Mouse (Mus musculus): ENCODE measurements around the gene Tln1. TPM values are rescaled to one million over a fixed set of nuclear protein-coding genes. Genes with fewer than 3 reads are reported as not detected.
"Not testable (repeated sequence)": the region's sequence is repeated elsewhere in the genome, so short reads cannot be mapped to it uniquely, and the experiment has no call there.

Tln1 gene
- polyA plus RNA-seq, 1 experiment from 2014 or later = 64.9 TPM

DNA sequence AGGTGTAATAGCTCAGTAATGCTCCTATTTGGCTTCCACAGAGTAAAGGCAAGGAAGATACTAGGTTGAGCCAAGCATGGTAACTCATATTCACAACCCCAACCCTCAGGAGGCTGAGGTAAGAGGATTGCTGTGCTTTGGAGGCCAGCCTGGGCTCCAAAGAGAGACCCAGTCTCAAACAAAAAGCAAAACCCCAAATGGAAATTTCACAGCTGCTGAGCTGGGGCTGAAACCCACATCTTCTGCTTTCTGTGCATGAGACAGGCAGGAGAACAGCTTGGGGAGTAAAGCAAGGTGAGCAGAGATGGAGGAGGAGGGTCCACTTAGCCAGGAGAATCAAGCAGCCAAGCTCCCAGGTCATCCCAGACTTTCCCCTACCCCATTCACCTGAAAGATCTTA lies 8.6 kb downstream of the Tln1 start:
- no peak for ATAC-seq (replicated peaks; ENCODE audit: low FRiP score, low read depth)
- Histone ChIP-seq H3K9ac (ENCODE audit: low read depth, low read length) (no peak overlapping the region), H3K27me3 (ENCODE audit: insufficient read depth, low read length) (no peaks in the 10 kb centered on the region), H3K4me2 (ENCODE audit: low read length) (no peak overlapping the region), H3K9me3 (replicated peaks; ENCODE audit: low read length) (no peaks in the 10 kb centered on the region), H3K27ac (no peak overlapping the region), H3K4me1 (replicated peaks; ENCODE audit: insufficient read depth, low read length) (peaks cover 16% of the 10 kb centered on the region), H3K36me3 (ENCODE audit: insufficient read depth, low read length) (peaks cover 71% of the 10 kb centered on the region), H3K4me3 (replicated peaks; ENCODE audit: low read depth, low read length) (no peak overlapping the region)
- TF ChIP-seq CTCF (IDR thresholded peaks at IDR 0.05; ENCODE audit: low read depth) = no peak
- no peak for DNase-seq (ENCODE audit: low spot score)

DNA sequence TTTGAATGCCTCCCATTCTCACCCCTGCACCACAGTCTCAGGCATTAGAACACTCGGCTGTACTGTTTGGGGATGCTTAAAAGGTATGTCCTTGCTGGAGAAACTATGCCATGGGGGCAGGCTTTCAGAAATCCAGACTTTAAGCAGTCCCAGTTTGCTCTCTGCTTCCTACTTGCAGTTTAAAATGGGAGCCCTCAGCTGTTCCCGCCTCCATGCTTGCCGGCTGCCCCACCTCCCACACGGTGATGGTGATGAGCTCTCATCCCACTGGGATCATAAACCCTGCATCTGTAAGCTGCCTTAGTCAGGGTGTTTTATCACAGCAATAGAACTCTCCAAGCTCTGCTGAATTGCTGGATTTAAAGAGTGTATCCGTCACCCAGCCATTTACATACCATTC lies 10.1 kb downstream of the Tln1 start:
- DNase-seq (ENCODE audit: low spot score) = no peak
- H3K9me3 ChIP-seq (replicated peaks; ENCODE audit: low read length) = no peaks in the 10 kb centered on the region
- H3K36me3 ChIP-seq (ENCODE audit: insufficient read depth, low read length) = peaks cover 85% of the 10 kb centered on the region
- 64% methylated on average over 5 of the region's 5 CpGs for WGBS
- no peak for ATAC-seq (replicated peaks; ENCODE audit: low FRiP score, low read depth)
- peaks cover 1% of the 10 kb centered on the region; the same call in 1 of the 2 replicates for H3K4me1 ChIP-seq (replicated peaks; ENCODE audit: insufficient read depth, low read length)
- H3K27ac ChIP-seq = no peak overlapping the region
- H3K9ac ChIP-seq (ENCODE audit: low read depth, low read length) = no peak overlapping the region
- H3K4me2 ChIP-seq (ENCODE audit: low read length) = no peak overlapping the region
- no peak overlapping the region for H3K4me3 ChIP-seq (replicated peaks; ENCODE audit: low read depth, low read length)
- H3K27me3 ChIP-seq (ENCODE audit: insufficient read depth, low read length) = no peaks in the 10 kb centered on the region
- no peak for TF ChIP-seq CTCF (IDR thresholded peaks at IDR 0.05; ENCODE audit: low read depth)

DNA sequence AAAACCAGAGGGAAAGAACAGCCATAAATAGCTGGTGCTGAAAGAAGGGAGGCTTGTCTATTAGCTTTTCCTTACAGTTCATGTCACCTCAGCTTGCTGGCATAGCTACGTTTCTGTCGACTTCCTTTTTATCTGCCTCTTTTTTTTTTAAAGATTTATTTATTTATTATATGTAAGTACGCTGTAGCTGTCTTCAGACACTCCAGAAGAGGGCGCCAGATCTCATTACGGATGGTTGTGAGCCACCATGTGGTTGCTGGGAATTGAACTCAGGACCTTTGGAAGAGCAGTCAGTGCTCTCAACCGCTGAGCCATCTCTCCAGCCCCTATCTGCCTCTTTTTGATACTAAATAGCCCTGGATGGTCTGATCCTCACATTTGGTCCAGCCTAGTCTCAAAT lies 10.6 kb downstream of the Tln1 start:
- H3K27me3 ChIP-seq (ENCODE audit: insufficient read depth, low read length); H3K27ac ChIP-seq; DNase-seq (ENCODE audit: low spot score); H3K4me3 ChIP-seq (replicated peaks; ENCODE audit: low read depth, low read length); H3K9me3 ChIP-seq (replicated peaks; ENCODE audit: low read length); H3K4me1 ChIP-seq (replicated peaks; ENCODE audit: insufficient read depth, low read length); ATAC-seq (replicated peaks; ENCODE audit: low FRiP score, low read depth); H3K9ac ChIP-seq (ENCODE audit: low read depth, low read length); H3K4me2 ChIP-seq (ENCODE audit: low read length): not testable (repeated sequence)
- peak; percentile 37; the same call in 1 of the 2 replicates for TF ChIP-seq CTCF (IDR thresholded peaks at IDR 0.05; ENCODE audit: low read depth)
- WGBS = 87% methylated on average over 6 of the region's 6 CpGs
- peaks cover 91% of the 10 kb centered on the region for H3K36me3 ChIP-seq (ENCODE audit: insufficient read depth, low read length)

DNA sequence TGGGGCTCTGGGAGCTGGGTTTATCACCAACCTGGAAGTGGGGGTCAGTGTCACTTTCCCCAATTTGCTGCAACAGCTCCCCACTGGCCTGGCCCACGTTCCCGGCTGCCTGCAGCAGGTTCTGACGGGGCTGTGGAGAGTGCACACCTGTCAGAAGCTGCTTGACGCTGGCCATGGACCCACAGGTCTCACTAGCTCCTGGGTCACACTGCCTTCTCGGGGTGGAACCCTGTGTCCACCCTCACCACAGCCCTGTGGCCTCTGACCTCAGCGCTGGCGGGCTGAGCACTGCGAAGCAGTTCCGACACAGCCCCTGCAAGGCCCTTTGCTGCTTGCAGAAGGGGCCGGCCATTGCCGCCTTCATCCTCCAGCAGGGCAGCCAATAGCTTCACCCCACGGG lies 13.4 kb downstream of the Tln1 start:
- no peak for ATAC-seq (replicated peaks; ENCODE audit: low FRiP score, low read depth)

DNA sequence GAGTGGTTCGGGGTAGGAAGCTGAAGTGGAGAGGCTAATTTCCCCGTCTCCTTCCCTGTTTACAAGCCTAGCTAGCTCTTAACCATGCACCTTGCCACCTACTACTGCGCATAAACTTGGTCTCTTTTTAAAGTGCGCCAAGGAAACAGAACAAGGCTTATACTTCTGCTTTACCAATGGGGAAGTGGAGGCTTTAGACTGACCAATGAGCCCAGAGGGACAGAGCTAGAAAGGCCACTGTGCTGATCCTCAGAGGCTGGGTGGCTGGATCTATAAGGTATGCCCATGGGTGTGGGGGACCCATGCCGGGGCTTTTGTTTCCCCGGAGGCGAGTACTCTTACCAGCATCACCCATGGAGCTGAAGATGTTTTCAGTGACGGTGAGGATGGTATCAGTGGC lies 15.3 kb downstream of the Tln1 start:
- H3K27me3 ChIP-seq (ENCODE audit: insufficient read depth, low read length) = no peaks in the 10 kb centered on the region
- H3K9ac ChIP-seq (ENCODE audit: low read depth, low read length) = no peak overlapping the region
- H3K4me1 ChIP-seq (replicated peaks; ENCODE audit: insufficient read depth, low read length) = no peaks in the 10 kb centered on the region
- TF ChIP-seq CTCF (IDR thresholded peaks at IDR 0.05; ENCODE audit: low read depth) = no peak
- H3K4me2 ChIP-seq (ENCODE audit: low read length) = no peak overlapping the region
- WGBS = 96% methylated on average over 8 of the region's 8 CpGs
- H3K9me3 ChIP-seq (replicated peaks; ENCODE audit: low read length) = no peaks in the 10 kb centered on the region
- no peak for ATAC-seq (replicated peaks; ENCODE audit: low FRiP score, low read depth)
- H3K36me3 ChIP-seq (ENCODE audit: insufficient read depth, low read length) = peaks cover 93% of the 10 kb centered on the region
- DNase-seq (ENCODE audit: low spot score) = no peak
- no peak overlapping the region for H3K4me3 ChIP-seq (replicated peaks; ENCODE audit: low read depth, low read length)
- H3K27ac ChIP-seq = no peak overlapping the region

More for the DNA sequence above, 13.4 kb downstream of the Tln1 start:
- 87% methylated on average over 12 of the region's 12 CpGs for WGBS
- Histone ChIP-seq H3K27ac (no peak overlapping the region), H3K4me3 (replicated peaks; ENCODE audit: low read depth, low read length) (no peak overlapping the region), H3K4me1 (replicated peaks; ENCODE audit: insufficient read depth, low read length) (no peaks in the 10 kb centered on the region), H3K4me2 (ENCODE audit: low read length) (no peak overlapping the region), H3K36me3 (ENCODE audit: insufficient read depth, low read length) (peaks cover 93% of the 10 kb centered on the region), H3K27me3 (ENCODE audit: insufficient read depth, low read length) (no peaks in the 10 kb centered on the region), H3K9me3 (replicated peaks; ENCODE audit: low read length) (no peaks in the 10 kb centered on the region), H3K9ac (ENCODE audit: low read depth, low read length) (no peak overlapping the region)
- TF ChIP-seq CTCF (IDR thresholded peaks at IDR 0.05; ENCODE audit: low read depth) = no peak
- no peak for DNase-seq (ENCODE audit: low spot score)

DNA sequence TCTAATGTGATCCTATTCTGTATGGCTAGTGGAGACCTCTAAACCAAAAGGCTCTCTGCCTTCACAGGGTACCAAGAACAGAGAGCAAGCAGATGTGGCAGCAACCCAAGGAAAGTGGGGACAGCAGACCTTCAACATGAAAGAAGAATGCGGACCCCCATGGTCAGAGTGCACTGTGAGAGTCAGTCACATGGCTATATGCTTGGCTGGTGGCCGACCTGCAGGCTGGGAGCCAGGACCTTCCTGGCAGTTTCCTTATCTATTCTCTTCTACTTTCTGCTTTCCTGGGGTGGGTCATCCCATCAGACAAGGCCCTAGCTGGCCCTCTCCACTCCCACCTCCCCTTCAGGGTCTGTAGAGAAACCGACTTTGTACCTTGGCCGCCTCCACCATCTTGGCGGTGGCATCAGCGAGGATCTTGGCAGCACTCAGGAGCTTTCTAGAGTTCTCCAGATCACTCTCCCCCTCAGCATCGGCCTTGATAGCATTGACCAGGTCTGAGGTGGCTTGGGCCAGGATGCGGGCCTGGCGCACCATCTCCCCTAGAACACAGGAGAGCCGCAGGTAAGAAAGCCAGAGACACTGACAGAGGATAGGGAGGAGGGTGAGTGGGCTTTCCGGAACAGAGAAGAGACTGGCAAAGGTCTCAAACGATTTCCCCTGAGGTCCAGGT lies 16.0 kb downstream of the Tln1 start:
- DNase-seq (ENCODE audit: low spot score) = no peak
- Histone ChIP-seq H3K4me2 (ENCODE audit: low read length) (no peak overlapping the region), H3K4me3 (replicated peaks; ENCODE audit: low read depth, low read length) (no peak overlapping the region), H3K9me3 (replicated peaks; ENCODE audit: low read length) (no peaks in the 10 kb centered on the region), H3K36me3 (ENCODE audit: insufficient read depth, low read length) (peaks cover 98% of the 10 kb centered on the region), H3K9ac (ENCODE audit: low read depth, low read length) (no peak overlapping the region), H3K4me1 (replicated peaks; ENCODE audit: insufficient read depth, low read length) (no peaks in the 10 kb centered on the region), H3K27me3 (ENCODE audit: insufficient read depth, low read length) (no peaks in the 10 kb centered on the region), H3K27ac (no peak overlapping the region)
- TF ChIP-seq CTCF (IDR thresholded peaks at IDR 0.05; ENCODE audit: low read depth) = no peak
- WGBS = 92% methylated on average over 12 of the region's 12 CpGs
- no peak for ATAC-seq (replicated peaks; ENCODE audit: low FRiP score, low read depth)

DNA sequence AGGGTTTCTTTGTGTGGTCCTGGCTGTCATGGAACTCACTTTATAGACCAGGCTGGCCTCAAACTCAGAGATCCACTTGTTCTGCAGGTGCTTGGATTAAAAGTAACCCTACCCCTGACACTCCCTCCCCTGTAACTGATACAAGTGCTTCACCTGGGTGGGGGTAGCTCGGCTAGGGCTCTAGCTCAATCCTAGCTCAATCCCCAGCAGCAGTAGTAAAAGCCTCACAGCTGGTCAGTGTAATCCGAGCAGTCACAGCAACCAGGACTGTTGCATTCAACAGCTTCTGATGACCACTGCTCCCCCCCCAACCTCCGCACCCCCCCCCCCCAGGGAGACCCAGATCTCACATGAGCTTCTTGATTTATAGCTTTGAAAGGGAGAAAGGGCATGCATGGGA lies 20.4 kb downstream of the Tln1 start:
- ATAC-seq (replicated peaks; ENCODE audit: low FRiP score, low read depth) = no peak
- Histone ChIP-seq H3K4me3 (replicated peaks; ENCODE audit: low read depth, low read length) (no peak overlapping the region), H3K9ac (ENCODE audit: low read depth, low read length) (no peak overlapping the region), H3K4me2 (ENCODE audit: low read length) (no peak overlapping the region), H3K27me3 (ENCODE audit: insufficient read depth, low read length) (no peaks in the 10 kb centered on the region), H3K4me1 (replicated peaks; ENCODE audit: insufficient read depth, low read length) (no peaks in the 10 kb centered on the region), H3K27ac (no peak overlapping the region), H3K9me3 (replicated peaks; ENCODE audit: low read length) (no peaks in the 10 kb centered on the region), H3K36me3 (ENCODE audit: insufficient read depth, low read length) (peaks cover 96% of the 10 kb centered on the region)
- TF ChIP-seq CTCF (IDR thresholded peaks at IDR 0.05; ENCODE audit: low read depth) = no peak
- WGBS = 46% methylated on average over 3 of the region's 3 CpGs
- DNase-seq (ENCODE audit: low spot score) = peak; percentile 56
